Mouse (Mus musculus) stomach, postnatal 0 days (tissue): Measurements from ENCODE around the gene Fgf18.

ENCODE experiments used
- CTCF ChIP-seq: IDR thresholded peaks from 2 replicates; pipeline ENCODE4 v1.5.1; 2016; ENCODE audit warnings: antibody characterized with exemption, low read depth, mild to moderate bottlenecking, moderate library complexity
- EP300 ChIP-seq: optimal IDR thresholded peaks from 2 replicates; pipeline ENCODE3; 2016; ENCODE audit warnings: antibody characterized with exemption

DNA sequence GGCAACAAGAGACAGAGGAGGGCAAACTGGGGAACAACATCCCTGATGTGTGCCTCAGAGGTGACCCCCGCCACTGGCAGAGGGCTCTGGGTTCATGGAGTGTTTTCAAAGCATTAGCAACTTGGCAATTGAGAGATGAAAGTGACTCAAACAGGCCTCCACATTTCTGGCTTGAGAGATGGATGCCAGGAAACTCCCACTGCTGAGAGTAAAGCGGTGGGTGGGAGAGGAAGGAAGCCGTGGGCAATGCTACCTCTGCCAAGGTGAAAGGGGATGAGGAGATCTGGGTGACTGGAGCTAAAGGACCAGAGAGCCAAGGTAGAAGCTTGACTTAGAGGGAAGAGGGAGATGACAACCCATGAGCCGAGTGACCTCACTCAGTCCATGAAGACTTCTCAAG lies 61.7 kb downstream of the Fgf18 start:
- TF ChIP-seq CTCF (no peak), EP300 (no peak)
